Mouse (Mus musculus) cerebellum, adult 2 months (tissue): ENCODE measurements around the gene Slit3.

Source experiments
- CTCF ChIP-seq: fragments of 200-500 bp; IDR thresholded peaks from 2 replicates; pipeline ENCODE4 v1.5.1; 2011; ENCODE audit warnings: low read depth, mild to moderate bottlenecking, control low read depth, low read length, moderate library complexity, borderline replicate concordance; ENCODE audit not compliant: insufficient read depth
- POLR2A ChIP-seq: fragments of 200-500 bp; IDR thresholded peaks from 2 replicates; pipeline ENCODE4 v1.6.1; 2011; ENCODE audit warnings: low read length, control low read depth, borderline replicate concordance; ENCODE audit not compliant: insufficient read depth

DNA sequence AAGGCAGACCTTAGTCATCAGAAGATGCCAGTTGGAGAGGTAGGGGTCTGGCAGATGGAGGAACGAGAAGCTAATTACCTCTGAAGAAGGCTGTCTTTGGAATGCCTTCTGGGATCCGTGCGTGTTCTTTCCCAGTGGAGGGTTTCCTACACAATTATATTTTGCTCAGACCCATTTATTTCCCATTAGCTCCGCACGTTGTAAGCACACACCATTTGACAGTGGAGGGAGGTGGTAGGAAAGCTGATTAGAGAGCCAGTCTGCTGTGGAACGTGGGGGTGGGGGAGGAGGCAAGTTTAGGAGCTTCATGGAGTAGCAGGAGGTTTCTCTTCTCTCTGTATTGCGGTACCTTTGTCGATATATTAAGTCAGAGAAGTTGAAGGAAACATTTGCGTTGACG, 530.3 kb downstream of the Slit3 start:
- TF ChIP-seq CTCF, result no peak
- no peak for TF ChIP-seq POLR2A
